Mouse (Mus musculus) Patski (cell line): Measurements from ENCODE around the gene Mbnl2. TPM values are rescaled to one million over a fixed set of nuclear protein-coding genes. Genes with fewer than 3 reads are reported as not detected.

Experiments used
- ATAC-seq: fragments of 100-300 bp; one replicate; pipeline ENCODE4 v1.8.0; 2021
- CTCF ChIA-PET: fragments of 350-600 bp; sonication (Branson Sonifier 250); formaldehyde crosslinking; loops from one replicate; lab custom pipeline; 2022; ENCODE audit warnings: inconsistent platforms; lab: Charles Lee
- POLR2A ChIA-PET: fragments of 350-600 bp; sonication (Branson Sonifier 250); formaldehyde crosslinking; loops from one replicate; lab custom pipeline; 2022; ENCODE audit warnings: antibody characterized with exemption, inconsistent platforms; lab: Charles Lee
- DNase-seq: peaks from one replicate; pipeline ENCODE4 v3.0.0-alpha.2; 2011; ENCODE audit warnings: low read depth, low spot score
- H3K27me3 ChIP-seq: fragments of 371-371 bp; one replicate; pipeline ENCODE4 v1.5.1; 2021
- CTCF ChIP-seq: fragments of 100-300 bp; IDR thresholded peaks from one replicate; pipeline ENCODE4 v1.5.1; 2021
- in situ Hi-C: fragments of 300-500 bp; cut with MboI; formaldehyde crosslinking; loops from 3 replicates; pipeline ENCODE4 v1.11.1; 2018; ENCODE audit warnings: low pct_unique_long_range_greater_than_20kb, mixed read lengths
- polyA plus RNA-seq: library from polyadenylated mRNA; unstranded; gene quantifications from one replicate; pipeline ENCODE4 v1.2.3, GENCODE M21; 2021

The Mbnl2 gene
- polyA plus RNA-seq, 1 experiment from 2014 or later = 132 TPM

- in situ Hi-C loops = no loop called here
- POLR2A ChIA-PET = no interaction called here
- TF ChIP-seq CTCF = no peak
- DNase-seq (no peak), ATAC-seq (no peak)
- CTCF ChIA-PET = interaction anchor here (1.0 kb wide), 1 partner anchor 114 kb away, joined by 4 read pairs; no protein-coding TSS in a partner anchor
- no peaks in the 10 kb centered on the region for H3K27me3 ChIP-seq
These were observed 9.0 kb downstream of the Mbnl2 start for GRCm38 (mm10) chr14:120284504-120284903.

DNA sequence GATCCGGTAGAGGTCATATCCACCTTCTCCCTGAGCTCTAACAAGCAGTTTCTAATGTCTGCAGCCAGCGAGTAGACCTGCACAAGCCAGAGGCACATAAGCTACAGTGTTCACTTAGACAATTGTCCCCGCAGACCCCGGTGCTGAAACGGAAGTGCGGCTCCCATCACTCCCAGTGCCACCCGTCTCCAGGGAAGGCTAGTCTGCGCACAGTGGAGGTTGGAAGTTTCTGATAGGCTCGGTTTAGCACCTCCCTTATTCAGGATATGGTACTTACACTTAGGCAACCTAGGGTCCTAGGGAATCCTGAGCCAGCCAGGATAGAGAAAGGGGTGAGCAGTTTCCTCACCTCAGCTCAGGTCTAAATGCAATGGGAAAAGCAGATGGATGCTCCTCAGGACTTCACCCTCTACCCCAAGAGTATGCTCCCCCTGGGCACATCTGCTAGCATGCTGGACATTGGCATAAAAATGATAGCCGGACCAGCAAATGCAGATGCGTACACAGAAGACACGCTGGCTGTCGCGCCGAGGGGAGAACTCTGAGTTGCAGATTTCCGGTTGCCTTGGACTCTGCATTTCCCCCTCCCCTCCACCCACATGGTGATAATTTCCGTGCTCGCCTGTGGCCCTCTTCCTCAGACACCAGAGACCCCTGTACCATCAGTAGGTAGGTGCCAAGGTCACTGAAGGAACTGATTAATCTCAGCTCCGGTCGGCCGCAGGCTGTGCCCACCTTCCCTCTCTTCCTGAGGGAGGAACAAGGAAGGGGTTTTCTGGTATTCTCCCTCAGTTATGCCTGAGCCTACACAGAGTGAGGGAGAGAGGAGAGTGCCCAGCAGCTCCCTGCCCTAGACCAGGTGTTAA lies 11.9 kb downstream of the Mbnl2 start:
- DNase-seq = no peak
- in situ Hi-C loops = no loop called here
- ChIA-PET POLR2A (interaction anchor here (1.5 kb wide), 1 partner anchor 9 kb away, joined by 3 read pairs; no protein-coding TSS in a partner anchor), CTCF (interaction anchor here (1.7 kb wide), 1 partner anchor 10 kb away, joined by 4 read pairs; no protein-coding TSS in a partner anchor)
- TF ChIP-seq CTCF = no peak
- no peak for ATAC-seq
- no peaks in the 10 kb centered on the region for H3K27me3 ChIP-seq

DNA sequence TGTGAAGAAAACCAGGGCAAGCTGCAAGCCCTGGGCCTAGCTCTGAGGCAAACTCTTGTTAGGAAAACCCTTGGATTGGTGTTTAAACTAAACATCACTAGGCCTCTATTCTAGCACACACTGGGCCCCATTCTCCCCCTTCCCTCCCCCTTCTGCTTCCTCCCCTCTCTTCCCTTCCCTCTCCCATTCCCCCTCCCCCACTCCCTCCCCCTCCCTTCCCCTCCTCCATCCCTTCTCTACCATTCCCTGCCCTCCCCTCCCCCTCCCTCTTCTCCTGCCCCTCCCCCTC lies 12.5 kb downstream of the Mbnl2 start:
- in situ Hi-C loops = no loop called here
- H3K27me3 ChIP-seq = no peaks in the 10 kb centered on the region
- CTCF ChIA-PET = no interaction called here
- TF ChIP-seq CTCF = no peak
- DNase-seq = no peak
- POLR2A ChIA-PET = no interaction called here
- ATAC-seq = no peak

DNA sequence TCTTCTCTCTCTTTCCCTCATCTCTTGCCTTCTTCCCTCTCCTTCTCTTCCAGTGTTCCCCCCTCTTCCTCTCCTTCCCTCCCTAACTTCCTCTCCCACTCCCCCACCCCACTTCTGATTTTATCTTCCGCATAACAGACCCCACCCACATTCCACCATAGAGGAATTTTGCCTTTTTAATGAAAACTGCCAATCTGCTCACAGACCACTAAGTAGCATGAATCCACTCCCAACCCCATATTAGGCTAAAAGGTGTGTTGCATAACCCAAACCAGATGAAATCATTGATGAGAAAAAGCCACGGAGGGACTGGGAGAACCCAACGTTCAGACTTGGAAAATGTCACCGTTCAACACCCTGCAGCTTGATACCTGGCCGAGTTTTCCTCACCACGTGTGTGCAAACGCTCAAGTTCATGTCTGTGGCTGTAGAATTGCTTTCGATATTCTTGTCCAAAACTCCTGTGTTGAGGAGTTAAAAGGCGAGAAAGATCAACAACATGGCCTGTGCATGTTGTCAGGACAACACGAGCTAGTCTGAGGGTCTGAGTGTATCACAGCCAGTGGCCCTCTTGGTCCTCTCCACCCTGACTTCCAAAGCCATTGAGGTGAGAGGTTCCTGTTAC lies 13.0 kb downstream of the Mbnl2 start:
- no peak for DNase-seq
- CTCF ChIA-PET = no interaction called here
- no peak for ATAC-seq
- POLR2A ChIA-PET = no interaction called here
- no peaks in the 10 kb centered on the region for H3K27me3 ChIP-seq
- no peak for TF ChIP-seq CTCF
- in situ Hi-C loops = no loop called here

- DNase-seq = no peak
- in situ Hi-C loops = no loop called here
- TF ChIP-seq CTCF = no peak
- ATAC-seq = no peak
- no peaks in the 10 kb centered on the region for H3K27me3 ChIP-seq
- POLR2A ChIA-PET = no interaction called here
- CTCF ChIA-PET = no interaction called here
These were observed 13.6 kb downstream of the Mbnl2 start for GRCm38 (mm10) chr14:120289065-120289464.

GRCm38 (mm10) chr14:120289528-120289927 lies 14.1 kb downstream of the Mbnl2 start:
- no peak for TF ChIP-seq CTCF
- no peak for DNase-seq
- in situ Hi-C loops = no loop called here
- no peaks in the 10 kb centered on the region for H3K27me3 ChIP-seq
- ATAC-seq = no peak
- CTCF ChIA-PET = no interaction called here
- POLR2A ChIA-PET = no interaction called here

DNA sequence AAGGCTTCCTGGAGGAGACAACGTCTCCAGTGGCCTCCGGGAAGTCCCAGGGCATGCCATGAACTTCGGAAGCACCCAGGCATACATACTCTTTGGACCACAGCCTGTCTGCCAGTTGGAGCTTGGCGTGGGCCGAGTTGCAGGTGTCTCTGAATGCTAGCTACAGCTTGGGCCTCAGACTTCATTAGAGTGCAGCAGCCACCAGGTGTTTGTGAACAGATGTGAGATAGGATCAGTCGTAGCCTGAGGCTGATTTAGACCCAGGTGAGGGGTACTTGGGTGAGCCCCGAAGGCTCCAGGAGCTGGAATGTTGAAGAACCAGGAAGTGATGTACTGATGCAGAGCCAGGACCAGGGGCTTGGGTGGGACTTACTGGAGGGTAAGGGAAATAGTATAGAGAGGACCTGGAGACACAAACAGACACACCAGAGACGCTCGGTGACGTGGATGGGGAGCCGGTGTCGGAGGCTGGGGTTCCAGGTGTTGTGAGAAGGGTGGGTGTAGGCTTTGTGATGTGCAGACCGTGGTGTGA lies 15.8 kb downstream of the Mbnl2 start:
- CTCF ChIA-PET = interaction anchor here (0.9 kb wide), 1 partner anchor 13 kb away, joined by 3 read pairs; no protein-coding TSS in a partner anchor
- in situ Hi-C loops = no loop called here
- H3K27me3 ChIP-seq = no peaks in the 10 kb centered on the region
- ATAC-seq (no peak), DNase-seq (no peak)
- TF ChIP-seq CTCF = no peak
- POLR2A ChIA-PET = no interaction called here

- CTCF ChIA-PET = interaction anchor here (1.0 to 1.3 kb wide), 3 partner anchors 9 to 17 kb away, joined by 3 read pairs; partner anchors contain the start of gene Mbnl2
- H3K27me3 ChIP-seq = no peaks in the 10 kb centered on the region
- DNase-seq (no peak), ATAC-seq (no peak)
- in situ Hi-C loops = no loop called here
- POLR2A ChIA-PET = interaction anchor here (0.5 to 1.3 kb wide), 3 partner anchors 10 to 117 kb away, joined by 3 to 8 read pairs (median 4); no protein-coding TSS in a partner anchor
- no peak for TF ChIP-seq CTCF
These were observed 16.7 kb downstream of the Mbnl2 start for GRCm38 (mm10) chr14:120292133-120292532.

DNA sequence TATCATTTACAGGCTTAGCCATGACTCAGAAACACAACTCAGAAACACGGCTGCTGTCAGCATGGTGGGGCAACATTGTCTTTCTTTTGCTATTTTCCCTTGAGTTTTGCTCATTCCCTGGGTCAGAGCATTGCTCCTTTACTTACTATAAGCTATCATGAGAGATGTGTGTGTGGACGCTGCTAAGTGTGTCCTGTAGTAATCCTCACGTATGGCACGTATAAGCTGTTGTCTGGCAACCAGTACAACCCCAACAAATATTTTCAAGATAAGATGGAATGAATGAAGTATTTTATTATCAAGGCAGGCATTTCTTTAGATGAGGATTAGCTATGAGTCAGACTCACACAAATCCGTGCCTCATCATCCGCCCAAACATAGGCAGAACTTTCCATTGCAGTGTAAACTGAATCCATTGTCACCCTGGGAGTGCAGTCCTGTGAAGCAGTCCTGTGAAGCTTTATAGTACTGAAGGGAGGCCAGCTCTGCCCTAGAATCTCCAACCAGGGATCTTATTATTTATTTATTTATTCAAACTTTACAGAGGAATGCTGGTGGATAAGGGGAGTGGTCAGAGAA lies 17.2 kb downstream of the Mbnl2 start:
- peak; percentile 22 for ATAC-seq
- in situ Hi-C loops = no loop called here
- POLR2A ChIA-PET = interaction anchor here (0.6 to 1.3 kb wide), 2 partner anchors 11 to 117 kb away, joined by 3 to 4 read pairs; no protein-coding TSS in a partner anchor
- CTCF ChIA-PET = interaction anchor here (1.0 to 1.3 kb wide), 4 partner anchors 9 to 86 kb away, joined by 3 read pairs; partner anchors contain the start of gene Mbnl2
- H3K27me3 ChIP-seq = no peaks in the 10 kb centered on the region
- no peak for DNase-seq
- no peak for TF ChIP-seq CTCF

DNA sequence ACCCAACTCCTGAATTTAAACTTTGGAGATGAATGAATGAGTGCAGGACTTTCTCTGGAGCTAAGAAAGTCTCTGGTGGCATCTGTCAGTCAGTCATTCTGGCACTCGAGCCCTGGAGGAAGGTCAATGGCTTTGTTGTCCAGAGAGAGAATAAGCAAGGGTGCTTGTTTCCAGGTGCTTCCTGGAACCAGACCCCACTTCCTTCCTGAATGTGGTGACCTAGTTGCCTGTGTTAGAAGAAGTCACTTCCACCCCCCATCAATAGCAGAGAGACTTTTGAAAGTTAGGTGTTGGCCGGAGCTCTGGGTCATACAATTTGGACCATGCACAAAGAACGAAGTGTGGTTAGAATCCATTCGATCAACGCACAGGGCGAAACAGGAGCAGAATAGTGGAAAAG lies 19.0 kb downstream of the Mbnl2 start:
- H3K27me3 ChIP-seq = no peaks in the 10 kb centered on the region
- in situ Hi-C loops = no loop called here
- ChIA-PET POLR2A (no interaction called here), CTCF (no interaction called here)
- TF ChIP-seq CTCF = no peak
- DNase-seq (no peak), ATAC-seq (no peak)
